Mouse (Mus musculus): ENCODE measurements around the gene Gm12355. TPM values are rescaled to one million over a fixed set of nuclear protein-coding genes. Genes with fewer than 3 reads are reported as not detected.
A peak's percentile ranks its signal among the peaks of the same experiment; 100 is the strongest.

The Gm12355 gene
- polyA plus RNA-seq, 1 experiment from 2014 or later: 0.82 TPM

- no peak overlapping the region for H3K27ac ChIP-seq
- peak overlapping the region; percentile 84 for H3K4me3 ChIP-seq
- peak; percentile 42 for ATAC-seq (ENCODE audit: low FRiP score, low read depth)
- 3% methylated on average over 22 of the region's 22 CpGs for WGBS
- H3K4me2 ChIP-seq (replicated peaks): peak overlapping the region; percentile 92
- H3K4me1 ChIP-seq: peaks cover 27% of the 10 kb centered on the region
- no peaks in the 10 kb centered on the region for H3K9me3 ChIP-seq
- H3K36me3 ChIP-seq: peaks cover 22% of the 10 kb centered on the region
- H3K9ac ChIP-seq: peak overlapping the region; percentile 91
- no peaks in the 10 kb centered on the region for H3K27me3 ChIP-seq (replicated peaks)
Observed at GRCm38 (mm10) chr11:98586087-98586891, 39.2 kb downstream of the Gm12355 start.

DNA sequence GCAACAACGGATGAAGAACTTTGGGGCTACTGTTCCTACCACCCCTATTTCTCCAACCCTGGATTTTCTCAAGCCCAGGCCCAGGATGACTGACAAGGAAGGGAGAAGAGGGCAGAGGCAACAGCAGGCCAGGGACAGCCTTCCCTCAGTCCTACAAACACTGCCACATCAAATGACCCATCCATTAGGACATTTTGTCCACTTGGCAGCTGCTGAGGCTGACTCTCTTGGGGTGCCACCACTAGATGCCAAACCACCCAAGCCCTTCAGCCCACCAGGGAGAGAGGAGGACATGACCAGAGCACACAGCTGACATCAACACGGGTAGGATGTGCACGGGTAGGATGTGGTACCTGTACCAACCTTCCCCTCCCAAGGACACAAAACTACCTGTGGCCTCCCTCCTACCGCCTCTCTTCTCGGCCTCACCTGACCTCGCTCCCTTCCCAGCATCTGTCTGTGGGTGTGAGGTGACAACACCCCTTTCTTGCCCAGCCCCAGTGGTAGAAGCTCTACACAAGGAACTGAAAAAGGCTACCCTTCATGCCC, 40.8 kb downstream of the Gm12355 start:
- ATAC-seq (ENCODE audit: low FRiP score, low read depth): no peak
- WGBS: 98% methylated on average over 6 of the region's 6 CpGs
- H3K4me1 ChIP-seq: peaks cover 27% of the 10 kb centered on the region
- peaks cover 35% of the 10 kb centered on the region for H3K36me3 ChIP-seq
- H3K9ac ChIP-seq: no peak overlapping the region
- H3K27me3 ChIP-seq (replicated peaks): no peaks in the 10 kb centered on the region
- H3K27ac ChIP-seq: no peak overlapping the region
- H3K4me3 ChIP-seq: no peak overlapping the region
- peak overlapping the region; percentile 92; the same call in 1 of the 2 replicates for H3K4me2 ChIP-seq (replicated peaks)
- H3K9me3 ChIP-seq: no peaks in the 10 kb centered on the region

GRCm38 (mm10) chr11:98584146-98584545, 41.3 kb downstream of the Gm12355 start:
- ATAC-seq (ENCODE audit: low FRiP score, low read depth): no peak
- H3K9me3 ChIP-seq: no peaks in the 10 kb centered on the region
- H3K4me1 ChIP-seq: peaks cover 27% of the 10 kb centered on the region
- peaks cover 35% of the 10 kb centered on the region for H3K36me3 ChIP-seq
- H3K27me3 ChIP-seq (replicated peaks): no peaks in the 10 kb centered on the region
- no peak overlapping the region for H3K27ac ChIP-seq
- H3K4me3 ChIP-seq: no peak overlapping the region
- WGBS: 77% methylated on average over 1 of the region's 1 CpGs
- H3K4me2 ChIP-seq (replicated peaks): no peak overlapping the region
- H3K9ac ChIP-seq: no peak overlapping the region

DNA sequence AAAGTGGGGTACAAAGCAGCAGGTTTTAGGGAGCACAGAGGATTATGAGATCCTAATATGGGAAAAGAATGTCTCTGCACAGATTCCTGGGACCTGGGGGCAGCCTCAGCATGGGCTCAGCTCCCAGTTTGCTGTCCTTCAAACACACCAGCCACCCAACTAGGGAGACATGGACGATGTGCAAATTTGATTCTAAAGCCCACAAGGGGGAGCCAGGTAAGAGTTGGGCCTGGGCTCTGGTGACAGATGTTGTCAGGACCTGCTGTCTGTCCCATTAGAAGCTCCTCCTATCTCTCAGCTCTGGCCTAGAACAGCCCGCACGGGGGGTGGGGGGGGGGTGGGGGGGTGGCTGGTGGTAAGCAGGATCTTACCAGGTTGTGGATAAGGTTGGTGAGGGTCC, 41.9 kb downstream of the Gm12355 start:
- Histone ChIP-seq H3K4me3 (no peak overlapping the region), H3K4me2 (replicated peaks) (no peak overlapping the region), H3K9me3 (no peaks in the 10 kb centered on the region), H3K4me1 (peaks cover 27% of the 10 kb centered on the region), H3K9ac (no peak overlapping the region), H3K27ac (no peak overlapping the region), H3K27me3 (replicated peaks) (no peaks in the 10 kb centered on the region), H3K36me3 (peaks cover 35% of the 10 kb centered on the region)
- ATAC-seq (ENCODE audit: low FRiP score, low read depth): no peak
- 53% methylated on average over 3 of the region's 3 CpGs for WGBS

DNA sequence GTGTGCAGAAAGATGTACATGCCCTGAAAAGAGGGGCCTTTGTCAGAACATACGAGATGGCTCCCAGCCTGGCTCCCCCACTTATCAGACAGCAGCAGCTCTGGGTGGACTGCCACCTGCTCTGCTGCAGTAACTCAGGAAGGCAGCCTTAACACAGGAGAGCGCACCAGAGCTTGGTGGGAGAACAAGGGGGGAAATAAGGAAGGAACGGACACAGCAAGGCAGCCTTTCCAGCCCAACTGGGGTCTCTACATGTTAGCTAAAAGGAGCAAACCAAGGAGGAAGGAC, 42.3 kb downstream of the Gm12355 start:
- no peak overlapping the region for H3K9ac ChIP-seq
- no peak overlapping the region for H3K27ac ChIP-seq
- no peaks in the 10 kb centered on the region for H3K27me3 ChIP-seq (replicated peaks)
- no peaks in the 10 kb centered on the region for H3K9me3 ChIP-seq
- no peak for ATAC-seq (ENCODE audit: low FRiP score, low read depth)
- peaks cover 35% of the 10 kb centered on the region for H3K36me3 ChIP-seq
- 93% methylated on average over 3 of the region's 3 CpGs for WGBS
- H3K4me3 ChIP-seq: no peak overlapping the region
- peaks cover 24% of the 10 kb centered on the region for H3K4me1 ChIP-seq
- H3K4me2 ChIP-seq (replicated peaks): no peak overlapping the region

GRCm38 (mm10) chr11:98582551-98583264, 42.8 kb downstream of the Gm12355 start:
- no peak for ATAC-seq (ENCODE audit: low FRiP score, low read depth)
- Histone ChIP-seq H3K4me2 (replicated peaks) (no peak overlapping the region), H3K4me1 (peaks cover 22% of the 10 kb centered on the region), H3K9ac (no peak overlapping the region), H3K36me3 (peaks cover 35% of the 10 kb centered on the region), H3K4me3 (no peak overlapping the region), H3K27me3 (replicated peaks) (no peaks in the 10 kb centered on the region), H3K27ac (no peak overlapping the region), H3K9me3 (no peaks in the 10 kb centered on the region)
- 85% methylated on average over 12 of the region's 12 CpGs for WGBS

DNA sequence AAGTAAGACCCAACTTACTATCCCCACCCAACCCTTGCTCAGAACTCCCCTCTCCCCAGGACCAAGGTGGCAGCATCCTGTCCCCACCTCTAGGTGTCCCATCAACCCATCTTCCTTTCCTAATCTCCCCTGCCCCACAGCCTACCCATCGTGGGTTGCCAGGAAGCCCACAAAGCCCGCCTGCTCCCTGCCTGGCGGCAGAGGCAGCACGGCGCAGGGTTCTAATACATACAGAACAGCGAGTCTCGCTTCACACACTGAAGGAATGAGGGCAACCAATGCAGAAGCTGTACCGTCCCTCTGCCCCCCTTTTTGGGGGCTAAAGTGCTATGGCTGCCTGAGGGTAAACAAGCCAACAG, 43.5 kb downstream of the Gm12355 start:
- no peak overlapping the region for H3K27ac ChIP-seq
- ATAC-seq (ENCODE audit: low FRiP score, low read depth): no peak
- no peaks in the 10 kb centered on the region for H3K9me3 ChIP-seq
- H3K4me1 ChIP-seq: peaks cover 19% of the 10 kb centered on the region
- no peak overlapping the region for H3K4me3 ChIP-seq
- WGBS: 83% methylated on average over 8 of the region's 8 CpGs
- H3K9ac ChIP-seq: no peak overlapping the region
- H3K27me3 ChIP-seq (replicated peaks): no peaks in the 10 kb centered on the region
- peaks cover 35% of the 10 kb centered on the region for H3K36me3 ChIP-seq
- no peak overlapping the region for H3K4me2 ChIP-seq (replicated peaks)

- Histone ChIP-seq H3K9me3 (no peaks in the 10 kb centered on the region), H3K4me2 (replicated peaks) (no peak overlapping the region), H3K27ac (no peak overlapping the region), H3K36me3 (peaks cover 35% of the 10 kb centered on the region), H3K4me3 (no peak overlapping the region), H3K4me1 (peaks cover 19% of the 10 kb centered on the region), H3K27me3 (replicated peaks) (no peaks in the 10 kb centered on the region), H3K9ac (no peak overlapping the region)
- no peak for ATAC-seq (ENCODE audit: low FRiP score, low read depth)
- 71% methylated on average over 17 of the region's 17 CpGs for WGBS
Observed at GRCm38 (mm10) chr11:98581286-98582029, 44.0 kb downstream of the Gm12355 start.

DNA sequence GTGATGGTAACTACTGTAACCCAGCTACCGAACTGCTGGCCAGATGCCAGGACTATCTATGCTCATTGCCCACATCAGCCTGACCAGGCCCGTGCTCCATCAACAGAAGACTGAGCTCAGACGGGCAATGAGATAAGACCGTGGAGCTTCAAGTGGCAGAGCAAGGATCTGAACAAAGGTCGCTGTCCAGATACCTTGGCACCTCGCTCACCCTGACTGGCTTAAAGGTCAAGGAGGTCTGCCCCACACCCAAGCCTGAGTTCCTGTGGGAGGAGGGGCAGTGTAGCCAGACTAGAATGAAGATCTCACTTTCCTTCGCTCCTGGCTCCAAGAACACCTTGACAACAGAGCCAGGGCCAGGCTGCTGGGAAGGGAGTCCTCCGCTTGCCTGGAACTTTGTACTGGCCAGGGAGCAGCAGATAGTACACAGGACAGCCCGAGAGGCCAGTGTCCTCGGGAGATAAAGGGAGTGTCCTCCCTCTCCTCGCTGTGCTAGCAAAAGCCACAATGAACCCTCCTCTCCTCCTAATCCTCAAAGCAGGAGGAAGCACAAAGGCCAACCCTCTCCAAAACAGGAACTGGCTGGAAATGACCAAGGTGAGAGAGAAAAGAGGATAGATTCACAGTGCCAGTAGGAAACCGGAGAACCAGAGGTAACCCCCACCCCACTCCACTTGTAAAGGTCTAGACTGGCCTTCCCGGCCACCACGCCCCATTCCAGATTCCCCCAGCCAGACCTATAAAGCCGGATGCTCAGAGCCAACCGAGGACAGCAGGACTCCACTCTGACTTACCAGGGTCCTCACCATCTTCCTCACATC, 45.0 kb downstream of the Gm12355 start:
- H3K27me3 ChIP-seq (replicated peaks): no peaks in the 10 kb centered on the region
- no peak overlapping the region for H3K27ac ChIP-seq
- no peak for ATAC-seq (ENCODE audit: low FRiP score, low read depth)
- WGBS: 87% methylated on average over 16 of the region's 16 CpGs
- no peak overlapping the region for H3K9ac ChIP-seq
- no peaks in the 10 kb centered on the region for H3K9me3 ChIP-seq
- H3K4me3 ChIP-seq: no peak overlapping the region
- no peak overlapping the region for H3K4me2 ChIP-seq (replicated peaks)
- H3K36me3 ChIP-seq: peaks cover 35% of the 10 kb centered on the region
- peaks cover 9% of the 10 kb centered on the region for H3K4me1 ChIP-seq

DNA sequence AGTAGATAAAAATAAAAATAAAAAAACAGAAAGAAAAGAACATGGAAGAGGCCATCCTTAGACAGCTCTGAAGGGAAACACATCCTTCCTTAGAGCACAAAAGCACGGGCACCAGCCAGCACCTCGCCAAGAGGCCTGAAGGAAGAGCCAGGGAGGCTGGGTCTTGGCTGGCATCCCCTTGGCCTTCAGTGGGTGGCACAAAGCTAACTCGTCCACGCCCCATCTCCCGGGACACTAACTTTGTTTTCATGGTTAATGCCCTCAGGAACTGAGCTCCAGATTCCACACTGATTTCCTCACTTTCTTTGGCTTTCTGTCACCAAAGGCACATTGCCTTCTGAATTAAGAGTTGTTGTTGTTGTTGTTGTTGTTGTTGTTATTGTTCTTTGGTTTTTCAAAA, 47.7 kb downstream of the Gm12355 start:
- WGBS: 86% methylated on average over 5 of the region's 5 CpGs

More for the DNA sequence above, 47.7 kb downstream of the Gm12355 start:
- no peaks in the 10 kb centered on the region for H3K4me1 ChIP-seq
- H3K27ac ChIP-seq: no peak overlapping the region
- H3K9me3 ChIP-seq: no peaks in the 10 kb centered on the region
- H3K36me3 ChIP-seq: peaks cover 27% of the 10 kb centered on the region
- no peaks in the 10 kb centered on the region for H3K27me3 ChIP-seq (replicated peaks)
- no peak for ATAC-seq (ENCODE audit: low FRiP score, low read depth)
- no peak overlapping the region for H3K9ac ChIP-seq
- H3K4me3 ChIP-seq: no peak overlapping the region
- H3K4me2 ChIP-seq (replicated peaks): no peak overlapping the region
